Mouse (Mus musculus): ENCODE results near the gene Spopl.
A peak's percentile ranks its signal among the peaks of the same experiment; 100 is the strongest.
"Not testable (repeated sequence)": the region's sequence is repeated elsewhere in the genome, so short reads cannot be mapped to it uniquely, and the experiment has no call there.

The Spopl gene

GRCm38 (mm10) chr2:23571302-23572156 is at the start of gene Spopl:
Gene Spopl, minus strand, starts transcription at chr2:23572106.
- peak; percentile 90 for DNase-seq

GRCm38 (mm10) chr2:23620128-23620527 is 48.2 kb upstream of the Spopl start:
- DNase-seq: no peak

DNA sequence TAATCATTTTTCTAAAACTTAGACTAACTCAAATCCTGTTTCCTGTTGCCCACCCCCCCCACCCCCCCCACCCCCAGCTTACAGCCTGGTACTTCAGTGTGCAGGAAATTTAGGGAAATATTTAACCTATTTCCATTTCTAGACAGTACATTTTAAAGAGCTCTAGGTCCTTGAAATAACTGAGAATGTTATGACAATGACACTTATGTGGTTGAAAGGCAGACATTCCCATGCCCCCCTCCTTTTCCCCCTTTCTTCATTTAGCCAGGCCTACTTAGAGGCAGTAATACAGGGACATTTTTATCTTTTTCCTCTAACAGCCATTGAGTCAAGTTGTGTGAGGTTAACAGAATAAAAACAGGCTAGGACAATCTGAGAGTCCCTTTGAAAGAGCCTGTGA is 46.1 kb upstream of the Spopl start:
- no peak for DNase-seq

DNA sequence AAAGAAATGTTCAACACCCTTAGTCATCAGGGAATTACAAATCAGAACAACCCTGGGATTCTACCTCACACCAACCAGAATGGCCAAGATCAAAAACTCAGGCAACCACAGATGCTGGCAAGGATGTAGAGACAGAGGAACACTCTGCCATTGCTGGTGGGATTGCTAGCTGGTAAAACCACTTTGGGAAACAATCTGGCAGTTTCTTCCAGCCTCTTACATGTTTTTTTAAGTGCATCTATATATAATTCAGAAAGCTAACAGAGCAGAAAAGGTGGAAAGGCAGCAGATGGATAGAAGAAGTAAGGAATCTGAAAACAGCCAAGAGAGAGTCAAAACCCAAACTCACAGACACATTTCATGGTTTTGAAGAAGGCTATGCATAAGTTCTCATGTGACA is 33.5 kb upstream of the Spopl start:
- no peak for DNase-seq

DNA sequence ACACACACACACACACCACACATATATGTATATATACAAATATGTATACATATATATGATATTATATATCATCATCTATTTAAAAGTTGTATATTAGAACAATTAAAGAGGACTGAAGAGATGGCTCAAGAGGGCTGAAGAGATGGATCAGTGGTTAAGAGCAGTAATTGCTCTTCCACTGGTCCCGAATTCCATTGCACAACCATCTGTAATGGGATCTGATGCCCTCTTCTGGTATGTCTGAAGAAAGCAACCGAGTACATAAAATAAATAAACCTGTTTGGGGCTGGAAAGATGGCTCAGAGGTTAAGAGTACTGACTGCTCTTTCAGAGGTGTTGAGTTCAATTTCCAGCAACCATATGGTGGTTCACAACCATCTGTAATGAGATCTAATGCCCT is 16.9 kb upstream of the Spopl start:
- no peak for DNase-seq

DNA sequence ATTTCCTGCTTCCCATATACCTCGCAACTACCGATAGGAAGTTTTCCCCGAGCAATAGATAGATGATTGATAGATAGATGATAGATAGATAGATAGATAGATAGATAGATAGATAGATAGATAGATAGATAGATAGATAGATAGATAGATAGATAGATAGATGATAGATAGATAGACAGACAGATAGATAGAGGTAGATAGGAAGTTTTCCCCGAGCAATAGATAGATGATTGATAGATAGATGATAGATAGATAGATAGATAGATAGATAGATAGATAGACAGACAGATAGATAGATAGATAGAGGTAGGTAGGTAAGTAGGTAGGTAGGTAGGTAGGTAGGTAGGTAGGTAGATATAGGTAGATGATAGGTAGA is 239 bp upstream of the Spopl start:
- DNase-seq: not testable (repeated sequence)

- DNase-seq: no peak
These were observed 1.3 kb downstream of the Spopl start for GRCm38 (mm10) chr2:23570563-23570962.

GRCm38 (mm10) chr2:23568775-23569174 is 3.1 kb downstream of the Spopl start:
- DNase-seq: no peak

GRCm38 (mm10) chr2:23565081-23565801 is 6.7 kb downstream of the Spopl start:
- no peak for DNase-seq

- DNase-seq: no peak
These were observed 9.0 kb downstream of the Spopl start for GRCm38 (mm10) chr2:23562898-23563297.

DNA sequence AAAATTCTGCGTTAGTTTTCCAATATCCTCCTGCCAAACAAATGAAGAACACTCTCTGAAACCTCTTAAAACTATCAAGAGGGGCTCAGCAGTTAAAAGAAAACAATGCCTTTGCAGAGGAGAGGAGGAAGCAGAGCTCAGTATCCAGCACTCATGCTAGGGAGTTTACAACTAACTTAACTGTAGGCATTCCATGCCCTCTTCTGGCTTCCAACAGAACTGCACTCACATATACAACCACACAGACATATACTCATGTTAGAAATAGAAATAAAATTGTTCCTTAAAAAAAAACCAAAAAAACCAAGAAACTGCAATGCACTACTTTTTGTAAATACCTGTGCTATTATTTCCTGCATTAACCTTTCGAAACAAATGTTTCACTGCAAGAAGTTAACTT is 12.7 kb downstream of the Spopl start:
- DNase-seq: no peak

- no peak for DNase-seq
These were observed 20.7 kb downstream of the Spopl start for GRCm38 (mm10) chr2:23551235-23551634.

- DNase-seq: no peak
These were observed 24.7 kb downstream of the Spopl start for GRCm38 (mm10) chr2:23547220-23547619.

DNA sequence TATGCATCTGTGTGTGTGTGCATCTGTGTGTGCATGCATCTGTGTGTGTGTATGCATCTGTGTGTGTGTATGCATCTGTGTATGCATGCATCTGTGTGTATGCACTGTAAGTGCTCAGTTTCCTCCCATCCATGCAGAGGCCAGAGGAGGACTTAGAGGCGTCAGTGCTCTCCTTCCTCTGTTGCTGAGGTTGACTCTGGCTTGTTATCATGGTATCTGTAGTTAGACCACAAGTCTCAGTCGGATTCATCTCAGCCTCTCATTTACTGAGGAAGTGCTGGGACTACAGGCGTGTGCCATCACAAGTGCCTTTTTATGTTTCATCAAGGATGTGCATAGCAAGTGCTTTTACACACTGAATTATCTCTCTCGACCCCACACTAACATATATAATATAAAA is 31.9 kb downstream of the Spopl start:
- DNase-seq: no peak

DNA sequence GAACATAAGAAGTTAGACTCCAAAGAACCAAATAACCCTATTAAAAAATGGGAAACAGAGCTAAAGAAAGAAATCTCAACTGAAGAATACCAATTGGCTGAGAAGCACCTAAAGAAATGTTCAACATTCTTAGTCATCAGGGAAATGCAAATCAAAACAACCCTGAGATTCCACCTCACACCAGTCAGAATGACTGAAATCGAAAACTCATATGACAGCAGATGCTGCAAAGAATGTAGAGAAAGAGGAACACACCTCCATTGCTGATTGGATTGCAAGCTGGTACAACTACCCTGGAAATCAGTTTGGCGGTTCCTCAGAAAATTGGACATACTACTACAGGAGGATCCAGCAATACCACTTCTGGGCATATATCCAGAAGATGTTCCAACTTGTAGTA is 44.2 kb downstream of the Spopl start:
- DNase-seq: not testable (repeated sequence)

GRCm38 (mm10) chr2:23505141-23505540 is 66.8 kb downstream of the Spopl start:
- DNase-seq: no peak

GRCm38 (mm10) chr2:23481715-23482114 is 90.2 kb downstream of the Spopl start:
- DNase-seq: no peak

DNA sequence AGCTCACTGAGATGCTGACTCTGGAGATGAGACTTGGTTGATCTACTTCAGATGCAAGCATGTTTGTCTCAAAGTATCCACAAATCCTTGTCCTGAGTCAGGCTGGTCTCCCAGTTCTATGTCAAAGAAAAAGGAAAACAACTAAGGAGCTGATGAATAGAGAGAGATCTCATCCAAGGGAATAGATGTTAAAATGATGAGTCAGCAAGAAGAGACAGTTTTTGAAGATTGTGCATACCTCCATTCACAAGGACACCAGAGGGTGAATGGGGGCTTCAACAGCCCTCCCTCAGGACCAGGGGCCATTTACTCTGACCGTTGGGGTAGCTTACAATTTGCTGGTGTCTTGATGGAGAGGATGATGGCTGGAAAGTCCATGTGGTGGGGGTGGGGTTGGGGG is 104.4 kb downstream of the Spopl start:
- no peak for DNase-seq

DNA sequence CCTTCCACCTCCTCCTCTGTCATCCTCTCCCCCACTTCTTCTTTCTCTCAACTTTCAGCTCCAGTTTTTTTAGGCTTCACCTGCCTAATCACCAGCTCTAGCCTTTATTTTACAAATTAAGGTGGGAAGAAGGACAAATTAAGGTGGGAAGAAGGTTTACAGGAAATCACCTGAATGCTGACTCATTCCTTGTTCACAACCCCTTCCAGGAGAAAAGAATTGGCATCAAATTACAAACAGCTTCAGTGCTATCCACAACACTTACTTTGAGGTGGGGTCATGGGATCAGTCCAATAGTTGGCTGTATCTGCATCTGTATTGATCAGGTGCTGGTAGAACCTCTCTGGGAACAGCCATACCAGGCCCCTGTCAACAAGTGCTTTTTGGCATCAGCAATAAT is 114.5 kb downstream of the Spopl start:
- DNase-seq: no peak

All from lung, postnatal 10 days (tissue).